Mouse (Mus musculus) olfactory bulb, adult 2 months (tissue): ENCODE measurements around the gene Mettl6. TPM values are rescaled to one million over a fixed set of nuclear protein-coding genes. Genes with fewer than 3 reads are reported as not detected.
A peak's percentile ranks its signal among the peaks of the same experiment; 100 is the strongest.

Experiments
- H3K27ac ChIP-seq: fragments of 200-500 bp; 2 replicates; pipeline ENCODE4 v1.5.1; 2012; ENCODE audit warnings: low read depth, low read length; ENCODE audit not compliant: insufficient read depth
- H3K4me1 ChIP-seq: fragments of 200-500 bp; 2 replicates; pipeline ENCODE4 v1.6.1; 2012; ENCODE audit warnings: low read length; ENCODE audit not compliant: control insufficient read depth, insufficient read depth
- H3K4me3 ChIP-seq: fragments of 200-500 bp; 2 replicates; pipeline ENCODE4 v1.5.1; 2012; ENCODE audit warnings: mild to moderate bottlenecking, low read depth, low read length, moderate library complexity; ENCODE audit not compliant: insufficient read depth
- CTCF ChIP-seq: fragments of 200-500 bp; IDR thresholded peaks from 2 replicates; pipeline ENCODE4 v1.5.1; 2012; ENCODE audit warnings: low read depth, mild to moderate bottlenecking, low read length, moderate library complexity; ENCODE audit not compliant: insufficient read depth
- POLR2A ChIP-seq: fragments of 200-500 bp; IDR thresholded peaks from 2 replicates; pipeline ENCODE4 v1.6.1; 2012; ENCODE audit warnings: mild to moderate bottlenecking, low read depth, low read length, moderate library complexity; ENCODE audit not compliant: insufficient read depth
- WGBS: fragments of 180-500 bp; shearing (Covaris S2); methylation state at CpG from one replicate; pipeline ENCODE4 v1.1.7; 2018; 5-methylcytosine and 5-hydroxymethylcytosine counted together
- polyA plus RNA-seq: library from polyadenylated mRNA; stranded (reverse); fragments of >200 nt; gene quantifications from 2 replicates; pipeline ENCODE4 v1.2.4, GENCODE M21; 2012; ENCODE audit warnings: low replicate concordance; ENCODE audit not compliant: missing spikeins, insufficient read depth, insufficient read length

Mettl6 gene
- polyA plus RNA-seq, 1 experiment = not detected

- Histone ChIP-seq H3K4me1 (peaks cover 17% of the 10 kb centered on the region; the same call in 1 of the 2 replicates), H3K4me3 (peak within 1 kb of the TSS; percentile 80), H3K27ac (peak within 1 kb of the TSS; percentile 27; the same call in 1 of the 2 replicates)
- 7% methylated on average over 49 of the region's 49 CpGs for WGBS
- peak; percentile 91 for TF ChIP-seq CTCF
- peak; percentile 41; the same call in 1 of the 2 replicates for TF ChIP-seq POLR2A
Measured at GRCm38 (mm10) chr14:31435930-31436693, 58.7 kb downstream of the Mettl6 start, which contains the start of gene Sh3bp5. Sh3bp5 (minus strand) TSS chr14:31436078.

GRCm38 (mm10) chr14:31435018-31435915 lies 59.6 kb downstream of the Mettl6 start:
- H3K4me3 ChIP-seq = peak overlapping the region; percentile 80
- TF ChIP-seq POLR2A (no peak), CTCF (no peak)
- 2% methylated on average over 53 of the region's 53 CpGs for WGBS
- H3K27ac ChIP-seq = peak overlapping the region; percentile 27; the same call in 1 of the 2 replicates
- peaks cover 17% of the 10 kb centered on the region; the same call in 1 of the 2 replicates for H3K4me1 ChIP-seq

GRCm38 (mm10) chr14:31434426-31434825 lies 60.4 kb downstream of the Mettl6 start:
- peaks cover 17% of the 10 kb centered on the region; the same call in 1 of the 2 replicates for H3K4me1 ChIP-seq
- TF ChIP-seq CTCF (no peak), POLR2A (no peak)
- no peak overlapping the region for H3K4me3 ChIP-seq
- H3K27ac ChIP-seq = no peak overlapping the region
- 77% methylated on average over 5 of the region's 5 CpGs for WGBS

- no peak overlapping the region for H3K4me3 ChIP-seq
- WGBS = 78% methylated on average over 7 of the region's 7 CpGs
- TF ChIP-seq POLR2A = no peak
- TF ChIP-seq CTCF = no peak
- H3K27ac ChIP-seq = no peak overlapping the region
- H3K4me1 ChIP-seq = peaks cover 20% of the 10 kb centered on the region
Measured at GRCm38 (mm10) chr14:31433851-31434360, 60.9 kb downstream of the Mettl6 start.

- H3K27ac ChIP-seq = no peak overlapping the region
- H3K4me3 ChIP-seq = no peak overlapping the region
- 86% methylated on average over 5 of the region's 5 CpGs for WGBS
- TF ChIP-seq CTCF = no peak
- no peak for TF ChIP-seq POLR2A
- H3K4me1 ChIP-seq = peaks cover 28% of the 10 kb centered on the region
Measured at GRCm38 (mm10) chr14:31433126-31433525, 61.7 kb downstream of the Mettl6 start.

GRCm38 (mm10) chr14:31432424-31432823 lies 62.4 kb downstream of the Mettl6 start:
- TF ChIP-seq CTCF (no peak), POLR2A (no peak)
- Histone ChIP-seq H3K27ac (no peak overlapping the region), H3K4me1 (peaks cover 31% of the 10 kb centered on the region), H3K4me3 (no peak overlapping the region)
- 65% methylated on average over 4 of the region's 4 CpGs for WGBS

- Histone ChIP-seq H3K4me1 (peaks cover 31% of the 10 kb centered on the region), H3K27ac (no peak overlapping the region), H3K4me3 (no peak overlapping the region)
- no peak for TF ChIP-seq CTCF
- TF ChIP-seq POLR2A = no peak
- 83% methylated on average over 3 of the region's 3 CpGs for WGBS
Measured at GRCm38 (mm10) chr14:31431789-31432330, 63.0 kb downstream of the Mettl6 start.

GRCm38 (mm10) chr14:31429004-31429395 lies 65.8 kb downstream of the Mettl6 start:
- H3K4me1 ChIP-seq = peaks cover 18% of the 10 kb centered on the region
- 41% methylated on average over 5 of the region's 5 CpGs for WGBS
- no peak overlapping the region for H3K4me3 ChIP-seq
- no peak for TF ChIP-seq POLR2A
- TF ChIP-seq CTCF = no peak
- no peak overlapping the region for H3K27ac ChIP-seq
